Mouse (Mus musculus): Measurements from ENCODE around the gene Tmem150a.

The Tmem150a gene

GRCm38 (mm10) chr6:72355066-72355911 lies at the start of gene Tmem150a:
Gene Tmem150a, plus strand, starts transcription at chr6:72355447.
- peak in 1 of 2 experiments; percentile 56 for DNase-seq (ENCODE audit: low spot score in 2 of 2)

- no peak for DNase-seq (ENCODE audit: low spot score in 2 of 2)
Measured at GRCm38 (mm10) chr6:72312198-72312597, 43.0 kb upstream of the Tmem150a start.

- no peak for DNase-seq (ENCODE audit: low spot score in 2 of 2)
Measured at GRCm38 (mm10) chr6:72313124-72313867, 42.0 kb upstream of the Tmem150a start.

- DNase-seq (ENCODE audit: low spot score in 2 of 2), result no peak
Measured at GRCm38 (mm10) chr6:72315384-72315783, 39.9 kb upstream of the Tmem150a start.

GRCm38 (mm10) chr6:72316044-72316443 lies 39.2 kb upstream of the Tmem150a start:
- no peak for DNase-seq (ENCODE audit: low spot score in 2 of 2)

GRCm38 (mm10) chr6:72318440-72318839 lies 36.8 kb upstream of the Tmem150a start:
- DNase-seq (ENCODE audit: low spot score in 2 of 2), result no peak

GRCm38 (mm10) chr6:72319019-72319418 lies 36.2 kb upstream of the Tmem150a start:
- peak in 1 of 2 experiments; percentile 32 for DNase-seq (ENCODE audit: low spot score in 2 of 2)

GRCm38 (mm10) chr6:72322936-72323335 lies 32.3 kb upstream of the Tmem150a start:
- no peak for DNase-seq (ENCODE audit: low spot score in 2 of 2)

- DNase-seq (ENCODE audit: low spot score in 2 of 2), result no peak
Measured at GRCm38 (mm10) chr6:72323786-72324508, 31.3 kb upstream of the Tmem150a start.

GRCm38 (mm10) chr6:72326274-72326673 lies 29.0 kb upstream of the Tmem150a start:
- DNase-seq (ENCODE audit: low spot score in 2 of 2), result no peak

- no peak for DNase-seq (ENCODE audit: low spot score in 2 of 2)
Measured at GRCm38 (mm10) chr6:72329019-72329418, 26.2 kb upstream of the Tmem150a start.

GRCm38 (mm10) chr6:72330133-72330532 lies 25.1 kb upstream of the Tmem150a start:
- no peak for DNase-seq (ENCODE audit: low spot score in 2 of 2)

- DNase-seq (ENCODE audit: low spot score in 2 of 2), result no peak
Measured at GRCm38 (mm10) chr6:72333111-72333510, 22.1 kb upstream of the Tmem150a start.

- no peak for DNase-seq (ENCODE audit: low spot score in 2 of 2)
Measured at GRCm38 (mm10) chr6:72340481-72340880, 14.8 kb upstream of the Tmem150a start.

GRCm38 (mm10) chr6:72344396-72345073 lies 10.7 kb upstream of the Tmem150a start:
- DNase-seq (ENCODE audit: low spot score in 2 of 2), result no peak

- peak; percentile 86 to 87 for DNase-seq (ENCODE audit: low spot score in 2 of 2)
Measured at GRCm38 (mm10) chr6:72345074-72345567, 10.1 kb upstream of the Tmem150a start, which contains the start of gene Usp39. Gene Usp39, minus strand, starts transcription at chr6:72345184.

- DNase-seq (ENCODE audit: low spot score in 2 of 2), result no peak
Measured at GRCm38 (mm10) chr6:72345633-72346032, 9.6 kb upstream of the Tmem150a start.

- no peak for DNase-seq (ENCODE audit: low spot score in 2 of 2)
Measured at GRCm38 (mm10) chr6:72346261-72346660, 9.0 kb upstream of the Tmem150a start.

GRCm38 (mm10) chr6:72347166-72347941 lies 7.9 kb upstream of the Tmem150a start, which contains the start of gene 0610030E20Rik:
Gene 0610030E20Rik, plus strand, starts transcription at chr6:72347317.
- peak; percentile 66 to 73 for DNase-seq (ENCODE audit: low spot score in 2 of 2)

- no peak for DNase-seq (ENCODE audit: low spot score in 2 of 2)
Measured at GRCm38 (mm10) chr6:72348411-72348810, 6.8 kb upstream of the Tmem150a start.

Measured in spleen, postnatal 14 days (tissue).